Mouse (Mus musculus) cortical plate, adult 2 months (tissue): ENCODE data around the gene Cdk17.

Source experiments
- CTCF ChIP-seq: fragments of 200-500 bp; IDR thresholded peaks from 2 replicates; pipeline ENCODE4 v1.5.1; 2011; ENCODE audit warnings: mild to moderate bottlenecking, control low read depth, low read length; ENCODE audit not compliant: insufficient read depth; ENCODE audit errors: extremely low read depth
- POLR2A ChIP-seq: fragments of 200-500 bp; IDR thresholded peaks from 2 replicates; pipeline ENCODE4 v1.6.1; 2011; ENCODE audit warnings: mild to moderate bottlenecking, low read length, control low read depth; ENCODE audit not compliant: insufficient read depth; ENCODE audit errors: extremely low read depth

- no peak for TF ChIP-seq CTCF
- no peak for TF ChIP-seq POLR2A
These were observed 124.8 kb downstream of the Cdk17 start for GRCm38 (mm10) chr10:93285489-93285888.
